Mouse (Mus musculus) neural tube, embryonic 15.5 days (tissue): Measurements from ENCODE around the gene Kcnk10. TPM values are rescaled to one million over a fixed set of nuclear protein-coding genes. Genes with fewer than 3 reads are reported as not detected.

Experiments
- ATAC-seq: fragments of 200-750 bp; cut with Nextera tagmentation; 2 replicates; pipeline ENCODE4 v1.8.0; 2017; ENCODE audit warnings: mild to moderate bottlenecking, moderate TSS enrichment, moderate library complexity; ENCODE audit not compliant: low FRiP score
- H3K27ac ChIP-seq: fragments of 300-500 bp; sonication (generic); replicated peaks from 2 replicates; pipeline ENCODE4 v1.5.1; 2015; ENCODE audit warnings: mild to moderate bottlenecking, inconsistent platforms
- H3K27me3 ChIP-seq: fragments of 300-500 bp; sonication (generic); replicated peaks from 2 replicates; pipeline ENCODE4 v1.6.1; 2015; ENCODE audit warnings: inconsistent platforms
- H3K36me3 ChIP-seq: fragments of 300-500 bp; sonication (generic); 2 replicates; pipeline ENCODE4 v1.6.1; 2015; ENCODE audit warnings: inconsistent platforms
- H3K4me1 ChIP-seq: fragments of 300-500 bp; sonication (generic); 2 replicates; pipeline ENCODE4 v1.6.1; 2015; ENCODE audit warnings: inconsistent platforms
- H3K4me2 ChIP-seq: fragments of 300-500 bp; sonication (generic); 2 replicates; pipeline ENCODE4 v1.6.1; 2015; ENCODE audit warnings: inconsistent platforms, mild to moderate bottlenecking, moderate library complexity
- H3K4me3 ChIP-seq: fragments of 300-500 bp; sonication (generic); replicated peaks from 2 replicates; pipeline ENCODE4 v1.5.1; 2015; ENCODE audit warnings: mild to moderate bottlenecking, inconsistent platforms
- H3K9ac ChIP-seq: fragments of 300-500 bp; sonication (generic); replicated peaks from 2 replicates; pipeline ENCODE4 v1.6.1; 2015; ENCODE audit warnings: mild to moderate bottlenecking, inconsistent platforms
- H3K9me3 ChIP-seq: fragments of 300-500 bp; sonication (generic); replicated peaks from 2 replicates; pipeline ENCODE4 v1.6.1; 2016; ENCODE audit warnings: inconsistent platforms
- WGBS: fragments of 180-500 bp; shearing (Covaris S2); methylation state at CpG from one replicate; pipeline ENCODE4 v1.1.7; 2015; ENCODE audit warnings: mixed read lengths; 5-methylcytosine and 5-hydroxymethylcytosine counted together
- polyA plus RNA-seq: library from polyadenylated mRNA; unstranded; fragments of >200 nt; fragmentation: Nextera tagmentation; extraction: Ambion mirVana; gene quantifications from 2 replicates; pipeline ENCODE4 v1.2.1, GENCODE M21; 2015

Gene Kcnk10
- polyA plus RNA-seq, 1 experiment from 2014 or later, result 31.5 TPM

- H3K4me3 ChIP-seq, result no peak overlapping the region
- WGBS, result 79% methylated on average over 5 of the region's 5 CpGs
- H3K27me3 ChIP-seq, result no peaks in the 10 kb centered on the region
- no peaks in the 10 kb centered on the region for H3K9me3 ChIP-seq
- no peak overlapping the region for H3K27ac ChIP-seq
- H3K4me1 ChIP-seq, result peaks cover 6% of the 10 kb centered on the region; the same call in 1 of the 2 replicates
- H3K36me3 ChIP-seq, result no peaks in the 10 kb centered on the region
- H3K4me2 ChIP-seq, result no peak overlapping the region
- ATAC-seq, result no peak
- no peak overlapping the region for H3K9ac ChIP-seq
These were observed 132.5 kb downstream of the Kcnk10 start for GRCm38 (mm10) chr12:98445637-98446036.

- no peak overlapping the region for H3K9ac ChIP-seq
- H3K36me3 ChIP-seq, result no peaks in the 10 kb centered on the region
- no peak overlapping the region for H3K4me3 ChIP-seq
- WGBS, result 94% methylated on average over 5 of the region's 5 CpGs
- H3K4me1 ChIP-seq, result peaks cover 6% of the 10 kb centered on the region; the same call in 1 of the 2 replicates
- H3K27me3 ChIP-seq, result no peaks in the 10 kb centered on the region
- no peaks in the 10 kb centered on the region for H3K9me3 ChIP-seq
- ATAC-seq, result no peak
- no peak overlapping the region for H3K27ac ChIP-seq
- no peak overlapping the region for H3K4me2 ChIP-seq
These were observed 133.2 kb downstream of the Kcnk10 start for GRCm38 (mm10) chr12:98444860-98445259.

- Histone ChIP-seq H3K9me3 (no peaks in the 10 kb centered on the region), H3K27ac (no peak overlapping the region), H3K36me3 (0 out of 2 replicates have a peak, but pooled peaks cover 3% of the 10 kb centered on the region), H3K4me3 (no peak overlapping the region), H3K9ac (no peak overlapping the region), H3K4me2 (no peak overlapping the region), H3K4me1 (peaks cover 6% of the 10 kb centered on the region; the same call in 1 of the 2 replicates), H3K27me3 (no peaks in the 10 kb centered on the region)
- WGBS, result 93% methylated on average over 3 of the region's 3 CpGs
- ATAC-seq, result no peak
These were observed 134.4 kb downstream of the Kcnk10 start for GRCm38 (mm10) chr12:98443754-98444153.

GRCm38 (mm10) chr12:98438080-98438479, 140.0 kb downstream of the Kcnk10 start:
- Histone ChIP-seq H3K36me3 (peaks cover 17% of the 10 kb centered on the region; the same call in 1 of the 2 replicates), H3K27me3 (no peaks in the 10 kb centered on the region), H3K4me1 (peaks cover 6% of the 10 kb centered on the region; the same call in 1 of the 2 replicates), H3K4me2 (no peak overlapping the region), H3K9ac (no peak overlapping the region), H3K4me3 (no peak overlapping the region), H3K9me3 (no peaks in the 10 kb centered on the region), H3K27ac (no peak overlapping the region)
- 72% methylated on average over 2 of the region's 2 CpGs for WGBS
- no peak for ATAC-seq

GRCm38 (mm10) chr12:98430683-98431082, 147.4 kb downstream of the Kcnk10 start:
- no peak overlapping the region for H3K27ac ChIP-seq
- peaks cover 10% of the 10 kb centered on the region; the same call in 1 of the 2 replicates for H3K36me3 ChIP-seq
- H3K9me3 ChIP-seq, result no peaks in the 10 kb centered on the region
- H3K4me2 ChIP-seq, result no peak overlapping the region
- no peaks in the 10 kb centered on the region for H3K27me3 ChIP-seq
- no peak for ATAC-seq
- 0 out of 2 replicates have a peak, but pooled peaks cover 5% of the 10 kb centered on the region for H3K4me1 ChIP-seq
- no peak overlapping the region for H3K4me3 ChIP-seq
- 64% methylated on average over 5 of the region's 5 CpGs for WGBS
- H3K9ac ChIP-seq, result no peak overlapping the region

GRCm38 (mm10) chr12:98421340-98421739, 156.8 kb downstream of the Kcnk10 start:
- Histone ChIP-seq H3K9me3 (no peaks in the 10 kb centered on the region), H3K27ac (no peak overlapping the region), H3K9ac (no peak overlapping the region), H3K36me3 (no peaks in the 10 kb centered on the region), H3K4me3 (no peak overlapping the region), H3K4me2 (no peak overlapping the region), H3K27me3 (no peaks in the 10 kb centered on the region), H3K4me1 (no peaks in the 10 kb centered on the region)
- WGBS, result 86% methylated on average over 7 of the region's 7 CpGs
- no peak for ATAC-seq

GRCm38 (mm10) chr12:98419849-98420248, 158.3 kb downstream of the Kcnk10 start:
- Histone ChIP-seq H3K27ac (no peak overlapping the region), H3K4me3 (no peak overlapping the region), H3K27me3 (no peaks in the 10 kb centered on the region), H3K9ac (no peak overlapping the region), H3K9me3 (no peaks in the 10 kb centered on the region), H3K36me3 (no peaks in the 10 kb centered on the region), H3K4me2 (no peak overlapping the region), H3K4me1 (no peaks in the 10 kb centered on the region)
- 61% methylated on average over 6 of the region's 6 CpGs for WGBS
- ATAC-seq, result no peak

GRCm38 (mm10) chr12:98409580-98409979, 168.5 kb downstream of the Kcnk10 start:
- no peaks in the 10 kb centered on the region for H3K27me3 ChIP-seq
- no peak overlapping the region for H3K9ac ChIP-seq
- no peak overlapping the region for H3K27ac ChIP-seq
- H3K9me3 ChIP-seq, result no peaks in the 10 kb centered on the region
- ATAC-seq, result no peak
- H3K4me1 ChIP-seq, result no peaks in the 10 kb centered on the region
- H3K36me3 ChIP-seq, result no peaks in the 10 kb centered on the region
- no peak overlapping the region for H3K4me2 ChIP-seq
- 53% methylated on average over 2 of the region's 2 CpGs for WGBS
- H3K4me3 ChIP-seq, result no peak overlapping the region

GRCm38 (mm10) chr12:98406598-98406997, 171.5 kb downstream of the Kcnk10 start:
- 21% methylated on average over 1 of the region's 1 CpGs for WGBS
- Histone ChIP-seq H3K36me3 (no peaks in the 10 kb centered on the region), H3K4me3 (no peak overlapping the region), H3K9ac (no peak overlapping the region), H3K4me1 (no peaks in the 10 kb centered on the region), H3K27me3 (no peaks in the 10 kb centered on the region), H3K9me3 (no peaks in the 10 kb centered on the region), H3K27ac (no peak overlapping the region), H3K4me2 (no peak overlapping the region)
- no peak for ATAC-seq

GRCm38 (mm10) chr12:98406076-98406475, 172.0 kb downstream of the Kcnk10 start:
- 6% methylated on average over 4 of the region's 4 CpGs for WGBS
- Histone ChIP-seq H3K9me3 (no peaks in the 10 kb centered on the region), H3K4me3 (no peak overlapping the region), H3K27ac (no peak overlapping the region), H3K9ac (no peak overlapping the region), H3K36me3 (no peaks in the 10 kb centered on the region), H3K4me1 (no peaks in the 10 kb centered on the region), H3K4me2 (no peak overlapping the region), H3K27me3 (no peaks in the 10 kb centered on the region)
- no peak for ATAC-seq

- Histone ChIP-seq H3K9ac (no peak overlapping the region), H3K4me1 (no peaks in the 10 kb centered on the region), H3K4me3 (no peak overlapping the region), H3K27ac (no peak overlapping the region), H3K36me3 (no peaks in the 10 kb centered on the region), H3K4me2 (no peak overlapping the region), H3K27me3 (no peaks in the 10 kb centered on the region), H3K9me3 (no peaks in the 10 kb centered on the region)
- ATAC-seq, result no peak
- WGBS, result 75% methylated on average over 4 of the region's 4 CpGs
These were observed 181.5 kb downstream of the Kcnk10 start for GRCm38 (mm10) chr12:98396586-98396985.

- WGBS, result 92% methylated on average over 5 of the region's 5 CpGs
- no peaks in the 10 kb centered on the region for H3K36me3 ChIP-seq
- no peak for ATAC-seq
- H3K27me3 ChIP-seq, result no peaks in the 10 kb centered on the region
- H3K9ac ChIP-seq, result no peak overlapping the region
- no peaks in the 10 kb centered on the region for H3K9me3 ChIP-seq
- no peaks in the 10 kb centered on the region for H3K4me1 ChIP-seq
- no peak overlapping the region for H3K27ac ChIP-seq
- H3K4me3 ChIP-seq, result no peak overlapping the region
- H3K4me2 ChIP-seq, result no peak overlapping the region
These were observed 184.0 kb downstream of the Kcnk10 start for GRCm38 (mm10) chr12:98394115-98394514.

GRCm38 (mm10) chr12:98391347-98391746, 186.8 kb downstream of the Kcnk10 start:
- Histone ChIP-seq H3K4me2 (no peak overlapping the region), H3K27me3 (no peaks in the 10 kb centered on the region), H3K27ac (no peak overlapping the region), H3K9me3 (no peaks in the 10 kb centered on the region), H3K36me3 (no peaks in the 10 kb centered on the region), H3K4me1 (no peaks in the 10 kb centered on the region), H3K9ac (no peak overlapping the region), H3K4me3 (no peak overlapping the region)
- 89% methylated on average over 5 of the region's 5 CpGs for WGBS
- ATAC-seq, result no peak
